Mouse (Mus musculus): ENCODE measurements at regions not wholly inside any gene's neighbourhood (a gene's known extent, or its start where the extent isn't known, plus 50 kb on each side); places are given as distances from the start of the nearest gene placed in this dataset.

DNA sequence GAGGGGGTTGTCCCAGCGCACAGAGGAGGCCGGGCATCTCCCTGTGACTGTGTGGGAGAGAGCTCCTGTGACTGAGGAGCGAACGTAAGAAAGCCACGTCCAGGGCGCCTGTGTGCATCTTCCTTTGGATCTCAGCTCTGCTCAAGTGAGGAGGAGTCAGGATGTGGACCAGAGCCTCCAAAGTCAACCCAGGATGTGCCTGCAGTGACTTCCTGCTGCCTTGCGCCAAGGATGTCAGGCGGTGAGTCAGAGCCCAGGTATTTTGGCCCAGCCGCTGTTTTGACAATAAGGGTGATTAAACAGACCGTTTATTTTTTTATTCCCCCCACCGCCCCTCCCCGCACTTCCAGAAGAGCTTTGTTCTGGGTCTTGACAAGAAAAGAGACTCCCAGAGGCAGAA is 94.5 kb downstream of the Tfap2c start:
- Histone ChIP-seq H3K36me3 (ENCODE audit: control insufficient read depth, insufficient read depth) (no peaks in the 10 kb centered on the region), H3K4me1 (ENCODE audit: control insufficient read depth, low read depth, low read length) (no peaks in the 10 kb centered on the region), H3K27me3 (ENCODE audit: control insufficient read depth, insufficient read depth, low read depth, low read length) (no peaks in the 10 kb centered on the region), H3K27ac (ENCODE audit: low read length) (no peak overlapping the region), H3K4me3 (ENCODE audit: low read depth, low read length) (no peak overlapping the region), H3K9me3 (replicated peaks; ENCODE audit: control insufficient read depth, low read length) (no peaks in the 10 kb centered on the region), H3K9ac (ENCODE audit: low read depth, low read length) (no peak overlapping the region), H3K4me2 (ENCODE audit: low read depth, low read length) (no peak overlapping the region)
- 18% methylated on average over 12 of the region's 12 CpGs for WGBS (ENCODE audit: insufficient replicate concordance)
- ATAC-seq (ENCODE audit: low read depth): no peak

DNA sequence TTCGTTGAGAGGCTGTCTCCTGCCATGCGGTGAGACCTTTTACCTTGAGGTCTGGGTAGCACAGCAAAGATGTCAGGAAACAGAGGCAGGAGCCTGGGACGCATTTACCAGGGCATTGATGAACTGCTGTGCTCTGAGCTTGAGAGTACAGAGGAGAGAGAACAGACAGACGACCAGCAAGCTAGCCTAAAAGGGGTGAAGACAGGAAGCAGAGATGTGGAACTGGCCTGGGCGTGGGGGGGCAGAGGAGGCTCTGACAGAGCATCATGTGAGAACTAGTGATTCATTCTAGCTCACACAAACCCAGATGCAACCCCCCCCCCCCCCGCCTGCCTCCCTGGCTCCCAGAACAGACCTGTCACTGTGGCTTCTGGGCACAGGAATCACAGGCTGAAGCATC is 95.1 kb downstream of the Tfap2c start:
- Histone ChIP-seq H3K9me3 (replicated peaks; ENCODE audit: control insufficient read depth, low read length) (no peaks in the 10 kb centered on the region), H3K27ac (ENCODE audit: low read length) (no peak overlapping the region), H3K27me3 (ENCODE audit: control insufficient read depth, insufficient read depth, low read depth, low read length) (no peaks in the 10 kb centered on the region), H3K4me3 (ENCODE audit: low read depth, low read length) (no peak overlapping the region), H3K9ac (ENCODE audit: low read depth, low read length) (no peak overlapping the region), H3K4me1 (ENCODE audit: control insufficient read depth, low read depth, low read length) (no peaks in the 10 kb centered on the region), H3K36me3 (ENCODE audit: control insufficient read depth, insufficient read depth) (no peaks in the 10 kb centered on the region), H3K4me2 (ENCODE audit: low read depth, low read length) (no peak overlapping the region)
- ATAC-seq (ENCODE audit: low read depth): no peak
- 22% methylated on average over 6 of the region's 6 CpGs for WGBS (ENCODE audit: insufficient replicate concordance)

DNA sequence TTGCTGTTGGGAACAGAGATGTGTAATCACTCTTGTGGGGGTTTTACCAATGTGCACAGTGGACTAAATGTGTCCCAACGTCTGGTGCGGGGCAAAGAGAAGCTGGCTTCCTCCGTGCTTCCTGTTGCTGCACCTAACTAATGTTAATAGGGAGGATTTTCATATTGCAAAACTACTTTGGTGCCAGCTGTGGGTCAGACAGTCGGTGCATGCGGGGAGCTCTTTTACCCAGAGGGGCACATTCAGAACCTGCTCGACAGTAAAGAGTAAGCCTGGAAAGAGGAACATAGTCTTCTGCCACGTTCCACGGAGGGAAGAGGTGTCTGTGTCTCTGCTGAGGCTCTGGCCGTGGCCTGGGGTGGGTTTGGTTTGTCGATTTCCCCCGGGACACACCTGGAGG is 98.7 kb downstream of the Tfap2c start:
- Histone ChIP-seq H3K9ac (ENCODE audit: low read depth, low read length) (no peak overlapping the region), H3K4me3 (ENCODE audit: low read depth, low read length) (no peak overlapping the region), H3K4me1 (ENCODE audit: control insufficient read depth, low read depth, low read length) (no peaks in the 10 kb centered on the region), H3K4me2 (ENCODE audit: low read depth, low read length) (no peak overlapping the region), H3K36me3 (ENCODE audit: control insufficient read depth, insufficient read depth) (no peaks in the 10 kb centered on the region), H3K27me3 (ENCODE audit: control insufficient read depth, insufficient read depth, low read depth, low read length) (no peaks in the 10 kb centered on the region), H3K27ac (ENCODE audit: low read length) (no peak overlapping the region), H3K9me3 (replicated peaks; ENCODE audit: control insufficient read depth, low read length) (no peaks in the 10 kb centered on the region)
- 21% methylated on average over 11 of the region's 11 CpGs for WGBS (ENCODE audit: insufficient replicate concordance)
- ATAC-seq (ENCODE audit: low read depth): no peak

DNA sequence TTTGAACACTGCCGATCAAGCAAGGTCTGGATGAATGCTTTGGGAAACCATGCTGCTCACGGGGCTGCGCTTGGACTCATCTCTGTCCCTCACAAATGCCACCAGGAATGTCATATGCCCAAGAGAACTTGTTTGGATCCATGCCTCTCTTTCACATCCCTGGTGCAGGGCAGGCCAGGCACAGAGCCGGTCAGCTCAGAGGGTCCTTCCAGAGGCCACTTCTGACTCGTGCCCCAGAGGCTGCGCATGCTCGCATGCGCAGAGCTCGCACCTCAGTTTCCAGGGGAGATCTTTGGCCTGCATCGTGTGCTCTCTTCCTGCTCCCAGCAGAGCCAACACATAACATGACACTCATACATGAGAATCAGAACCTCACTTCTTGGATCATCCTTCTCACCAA is 111.1 kb downstream of the Tfap2c start:
- Histone ChIP-seq H3K9me3 (replicated peaks; ENCODE audit: control insufficient read depth, low read length) (no peaks in the 10 kb centered on the region), H3K4me1 (ENCODE audit: control insufficient read depth, low read depth, low read length) (no peaks in the 10 kb centered on the region), H3K4me2 (ENCODE audit: low read depth, low read length) (no peak overlapping the region), H3K27me3 (ENCODE audit: control insufficient read depth, insufficient read depth, low read depth, low read length) (peaks cover 15% of the 10 kb centered on the region), H3K27ac (ENCODE audit: low read length) (no peak overlapping the region), H3K36me3 (ENCODE audit: control insufficient read depth, insufficient read depth) (no peaks in the 10 kb centered on the region), H3K9ac (ENCODE audit: low read depth, low read length) (no peak overlapping the region), H3K4me3 (ENCODE audit: low read depth, low read length) (no peak overlapping the region)
- 61% methylated on average over 10 of the region's 10 CpGs for WGBS (ENCODE audit: insufficient replicate concordance)
- no peak for ATAC-seq (ENCODE audit: low read depth)

DNA sequence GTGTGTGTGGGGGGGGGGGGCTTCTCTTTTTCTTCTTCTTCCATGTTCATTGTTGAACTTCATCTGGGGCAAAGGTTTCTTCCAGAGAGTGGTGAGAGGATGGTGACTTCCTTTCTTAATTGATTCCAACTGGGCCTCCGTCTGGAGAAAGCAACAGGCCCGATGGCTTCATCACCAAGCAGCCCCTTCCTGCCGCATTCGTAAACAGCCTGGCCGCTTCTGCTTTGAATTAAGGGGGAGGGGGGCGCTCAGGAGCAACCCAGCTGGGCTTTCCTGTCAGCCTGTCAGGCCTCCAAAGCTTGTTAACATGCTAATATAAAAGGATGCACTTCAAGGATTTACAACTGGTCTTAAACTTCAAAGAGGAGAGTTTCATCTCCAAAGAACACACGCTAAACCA is 111.5 kb downstream of the Tfap2c start:
- 11% methylated on average over 7 of the region's 7 CpGs for WGBS (ENCODE audit: insufficient replicate concordance)
- no peak for ATAC-seq (ENCODE audit: low read depth)
- no peaks in the 10 kb centered on the region for H3K9me3 ChIP-seq (replicated peaks; ENCODE audit: control insufficient read depth, low read length)
- H3K4me1 ChIP-seq (ENCODE audit: control insufficient read depth, low read depth, low read length): no peaks in the 10 kb centered on the region
- H3K27ac ChIP-seq (ENCODE audit: low read length): no peak overlapping the region
- H3K9ac ChIP-seq (ENCODE audit: low read depth, low read length): no peak overlapping the region
- peaks cover 15% of the 10 kb centered on the region for H3K27me3 ChIP-seq (ENCODE audit: control insufficient read depth, insufficient read depth, low read depth, low read length)
- H3K4me3 ChIP-seq (ENCODE audit: low read depth, low read length): no peak overlapping the region
- H3K36me3 ChIP-seq (ENCODE audit: control insufficient read depth, insufficient read depth): no peaks in the 10 kb centered on the region
- no peak overlapping the region for H3K4me2 ChIP-seq (ENCODE audit: low read depth, low read length)

DNA sequence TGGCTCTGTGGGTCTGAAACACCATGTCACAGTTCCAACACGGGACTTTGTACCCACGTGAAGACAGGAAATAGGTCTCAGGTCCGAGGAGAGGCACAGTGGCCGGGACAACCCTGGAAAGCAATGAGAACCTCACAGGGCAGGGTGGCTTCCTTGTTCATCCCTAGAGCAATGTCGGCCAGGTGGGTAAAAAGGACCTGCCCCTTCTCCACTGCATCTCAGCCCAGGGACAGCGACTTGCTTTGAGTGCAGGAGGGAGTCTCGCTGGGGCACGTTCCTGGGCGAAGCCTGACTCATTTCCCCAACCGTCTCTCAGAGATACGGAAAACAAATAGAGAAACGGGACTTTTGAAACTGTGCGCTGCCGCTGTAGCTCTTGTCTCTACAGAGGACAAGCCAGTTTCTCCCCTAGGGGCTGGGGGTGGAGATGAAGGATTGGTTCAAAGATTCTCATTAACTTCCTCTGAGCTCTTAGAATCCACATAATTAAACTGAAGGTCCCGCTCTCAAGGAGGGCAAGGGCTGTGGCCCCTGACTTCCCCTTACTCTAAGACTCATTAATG is 112.1 kb downstream of the Tfap2c start:
- H3K9me3 ChIP-seq (replicated peaks; ENCODE audit: control insufficient read depth, low read length): no peaks in the 10 kb centered on the region
- no peak for ATAC-seq (ENCODE audit: low read depth)
- peaks cover 15% of the 10 kb centered on the region for H3K27me3 ChIP-seq (ENCODE audit: control insufficient read depth, insufficient read depth, low read depth, low read length)
- no peaks in the 10 kb centered on the region for H3K4me1 ChIP-seq (ENCODE audit: control insufficient read depth, low read depth, low read length)
- no peak overlapping the region for H3K9ac ChIP-seq (ENCODE audit: low read depth, low read length)
- 4% methylated on average over 15 of the region's 15 CpGs for WGBS (ENCODE audit: insufficient replicate concordance)
- no peak overlapping the region for H3K4me2 ChIP-seq (ENCODE audit: low read depth, low read length)
- no peak overlapping the region for H3K27ac ChIP-seq (ENCODE audit: low read length)
- H3K4me3 ChIP-seq (ENCODE audit: low read depth, low read length): no peak overlapping the region
- no peaks in the 10 kb centered on the region for H3K36me3 ChIP-seq (ENCODE audit: control insufficient read depth, insufficient read depth)

DNA sequence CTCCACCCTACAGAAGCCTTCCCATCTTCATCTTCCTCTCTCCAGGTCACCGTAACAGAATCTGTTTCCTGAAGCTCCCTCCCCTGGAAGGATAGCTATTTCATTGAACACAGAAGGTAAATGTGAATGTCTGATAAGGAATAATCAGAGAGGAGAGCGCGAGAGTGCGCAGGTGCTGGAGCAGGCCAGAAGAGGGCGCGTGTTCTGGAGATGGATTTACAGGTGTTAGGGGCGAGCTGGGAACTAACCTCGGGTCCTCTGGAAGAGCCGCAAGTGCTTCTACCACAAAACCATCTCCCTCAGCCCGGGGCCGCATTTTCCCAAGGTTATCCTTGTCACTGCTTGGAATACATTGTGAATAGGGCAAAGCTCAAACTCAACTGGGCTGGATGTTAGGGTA is 112.8 kb downstream of the Tfap2c start:
- 35% methylated on average over 11 of the region's 11 CpGs for WGBS (ENCODE audit: insufficient replicate concordance)
- Histone ChIP-seq H3K27ac (ENCODE audit: low read length) (no peak overlapping the region), H3K4me2 (ENCODE audit: low read depth, low read length) (no peak overlapping the region), H3K36me3 (ENCODE audit: control insufficient read depth, insufficient read depth) (no peaks in the 10 kb centered on the region), H3K4me1 (ENCODE audit: control insufficient read depth, low read depth, low read length) (no peaks in the 10 kb centered on the region), H3K27me3 (ENCODE audit: control insufficient read depth, insufficient read depth, low read depth, low read length) (peaks cover 15% of the 10 kb centered on the region), H3K9ac (ENCODE audit: low read depth, low read length) (no peak overlapping the region), H3K4me3 (ENCODE audit: low read depth, low read length) (no peak overlapping the region), H3K9me3 (replicated peaks; ENCODE audit: control insufficient read depth, low read length) (no peaks in the 10 kb centered on the region)
- ATAC-seq (ENCODE audit: low read depth): no peak

DNA sequence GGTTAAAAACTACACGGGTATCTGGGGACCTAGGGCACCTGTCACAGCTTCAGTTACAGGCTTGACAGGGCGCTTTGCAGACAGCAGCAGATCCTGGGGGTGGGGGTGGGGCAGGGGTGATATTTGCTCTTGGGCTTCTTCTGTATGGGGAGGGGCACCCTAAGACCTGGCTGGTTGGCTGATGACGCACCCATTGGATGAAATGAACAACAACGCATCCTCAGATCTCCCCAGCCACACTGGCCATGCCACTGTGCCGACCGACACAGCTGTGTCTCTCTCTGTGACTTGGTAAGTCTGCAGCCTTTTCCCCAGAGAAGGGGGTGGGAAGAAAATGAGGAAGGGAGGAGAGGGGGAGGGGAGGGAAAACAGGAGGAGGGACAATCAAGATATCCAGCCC is 114.3 kb downstream of the Tfap2c start:
- Histone ChIP-seq H3K27me3 (ENCODE audit: control insufficient read depth, insufficient read depth, low read depth, low read length) (peaks cover 15% of the 10 kb centered on the region), H3K4me2 (ENCODE audit: low read depth, low read length) (no peak overlapping the region), H3K9ac (ENCODE audit: low read depth, low read length) (no peak overlapping the region), H3K27ac (ENCODE audit: low read length) (no peak overlapping the region), H3K4me3 (ENCODE audit: low read depth, low read length) (no peak overlapping the region), H3K9me3 (replicated peaks; ENCODE audit: control insufficient read depth, low read length) (no peaks in the 10 kb centered on the region), H3K36me3 (ENCODE audit: control insufficient read depth, insufficient read depth) (no peaks in the 10 kb centered on the region), H3K4me1 (ENCODE audit: control insufficient read depth, low read depth, low read length) (no peaks in the 10 kb centered on the region)
- ATAC-seq (ENCODE audit: low read depth): no peak
- 6% methylated on average over 6 of the region's 6 CpGs for WGBS (ENCODE audit: insufficient replicate concordance)

DNA sequence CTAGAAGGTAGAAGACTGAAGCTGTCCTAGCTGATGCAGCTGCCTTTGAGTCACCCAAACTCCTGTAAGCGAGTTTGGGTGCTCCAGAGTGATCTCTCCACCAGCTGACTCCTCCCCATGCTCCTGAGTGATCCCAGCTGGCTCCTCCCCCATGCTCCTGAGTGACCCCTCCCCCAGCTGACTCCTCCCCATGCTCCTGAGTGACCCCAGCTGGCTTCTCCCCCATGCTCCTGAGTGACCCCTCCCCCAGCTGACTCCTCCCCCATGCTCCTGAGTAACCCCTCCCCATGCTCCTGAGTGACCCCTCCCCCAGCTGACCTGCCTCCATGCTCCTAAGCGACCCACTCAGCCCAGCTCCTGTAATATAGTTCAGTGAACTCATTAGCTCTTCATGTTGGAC is 123.7 kb downstream of the Tfap2c start:
- Histone ChIP-seq H3K27me3 (ENCODE audit: control insufficient read depth, insufficient read depth, low read depth, low read length) (no peaks in the 10 kb centered on the region), H3K9ac (ENCODE audit: low read depth, low read length) (no peak overlapping the region), H3K4me2 (ENCODE audit: low read depth, low read length) (no peak overlapping the region), H3K36me3 (ENCODE audit: control insufficient read depth, insufficient read depth) (no peaks in the 10 kb centered on the region), H3K4me1 (ENCODE audit: control insufficient read depth, low read depth, low read length) (no peaks in the 10 kb centered on the region), H3K9me3 (replicated peaks; ENCODE audit: control insufficient read depth, low read length) (no peaks in the 10 kb centered on the region), H3K27ac (ENCODE audit: low read length) (no peak overlapping the region), H3K4me3 (ENCODE audit: low read depth, low read length) (no peak overlapping the region)
- no peak for ATAC-seq (ENCODE audit: low read depth)
- WGBS (ENCODE audit: insufficient replicate concordance): 12% methylated on average over 2 of the region's 2 CpGs
